Mouse (Mus musculus): Measurements from ENCODE around the gene Poll.

DNA sequence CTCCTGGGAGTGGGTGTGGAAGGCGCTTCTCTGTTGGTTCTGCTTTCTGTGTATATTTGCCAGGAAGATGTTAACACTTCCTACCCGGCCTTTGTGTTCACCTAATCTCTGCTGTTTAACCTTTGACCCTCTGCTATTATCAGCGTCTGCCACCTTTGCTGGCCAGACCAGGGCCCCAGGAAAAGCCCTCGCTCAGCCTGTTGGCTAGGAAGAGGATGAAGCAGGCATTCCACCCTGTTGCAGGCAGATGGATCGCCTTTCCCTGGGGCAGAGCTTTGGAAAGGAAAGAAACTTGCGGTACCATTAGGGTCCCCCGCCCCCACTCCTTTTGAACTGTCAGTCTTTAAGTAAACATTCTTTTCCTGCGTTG, 15.3 kb upstream of the Poll start:
- TF ChIP-seq CTCF (IDR thresholded peaks at IDR 0.05; ENCODE audit: low read depth), result no peak
- no peak for TF ChIP-seq EP300 (optimal IDR thresholded peaks at IDR 0.05)
